Mouse (Mus musculus) lung, postnatal 0 days (tissue): ENCODE results near the gene Unc45b. TPM values are rescaled to one million over a fixed set of nuclear protein-coding genes. Genes with fewer than 3 reads are reported as not detected.
A peak's percentile ranks its signal among the peaks of the same experiment; 100 is the strongest.
"Not testable (repeated sequence)": the region's sequence is repeated elsewhere in the genome, so short reads cannot be mapped to it uniquely, and the experiment has no call there.

Experiments used
- ATAC-seq: fragments of 200-750 bp; cut with Nextera tagmentation; 2 replicates; pipeline ENCODE4 v1.8.0; 2017; ENCODE audit warnings: moderate library complexity
- DNase-seq: peaks from one replicate; pipeline ENCODE4 v3.0.0-alpha.2; 2016; ENCODE audit warnings: low spot score
- H3K27ac ChIP-seq: fragments of 300-500 bp; sonication (generic); 2 replicates; pipeline ENCODE4 v1.5.1; 2014; ENCODE audit warnings: antibody characterized with exemption, mild to moderate bottlenecking, low read length, mixed read lengths
- H3K27me3 ChIP-seq: fragments of 300-500 bp; sonication (generic); replicated peaks from 2 replicates; pipeline ENCODE4 v1.6.1; 2014; ENCODE audit warnings: low read length, mixed read lengths; ENCODE audit not compliant: insufficient read depth
- H3K36me3 ChIP-seq: fragments of 300-500 bp; sonication (generic); 2 replicates; pipeline ENCODE4 v1.6.1; 2014; ENCODE audit warnings: low read length, mixed read lengths; ENCODE audit not compliant: insufficient read depth
- H3K4me1 ChIP-seq: fragments of 300-500 bp; sonication (generic); 2 replicates; pipeline ENCODE4 v1.6.1; 2014; ENCODE audit warnings: antibody characterized with exemption, low read depth, low read length, mixed read lengths; ENCODE audit not compliant: insufficient read depth
- H3K4me2 ChIP-seq: fragments of 300-500 bp; sonication (generic); replicated peaks from 2 replicates; pipeline ENCODE4 v1.6.1; 2014; ENCODE audit warnings: low read depth, mild to moderate bottlenecking, low read length, moderate library complexity, mixed read lengths
- H3K4me3 ChIP-seq: fragments of 300-500 bp; sonication (generic); 2 replicates; pipeline ENCODE4 v1.5.1; 2014; ENCODE audit warnings: low read depth, low read length
- H3K9ac ChIP-seq: fragments of 300-500 bp; sonication (generic); replicated peaks from 2 replicates; pipeline ENCODE4 v1.6.1; 2014; ENCODE audit warnings: low read depth, mild to moderate bottlenecking
- H3K9me3 ChIP-seq: fragments of 300-500 bp; sonication (generic); 2 replicates; pipeline ENCODE4 v1.6.1; 2016; ENCODE audit warnings: low read length, mixed read lengths
- CTCF ChIP-seq: IDR thresholded peaks from 2 replicates; pipeline ENCODE4 v1.5.1; 2016; ENCODE audit warnings: antibody characterized with exemption, mild to moderate bottlenecking
- EP300 ChIP-seq: IDR thresholded peaks from 2 replicates; pipeline ENCODE4 v1.6.1; 2016; ENCODE audit warnings: antibody characterized with exemption, mild to moderate bottlenecking, control low read depth
- WGBS: fragments of 180-500 bp; shearing (Covaris S2); extraction: QIAGEN DNeasy Blood & Tissue Kit; methylation state at CpG from one replicate; pipeline ENCODE4 v1.1.7; 2014; 5-methylcytosine and 5-hydroxymethylcytosine counted together
- polyA plus RNA-seq: library from polyadenylated mRNA; unstranded; fragments of >200 nt; fragmentation: Nextera tagmentation; extraction: Ambion mirVana; gene quantifications from 2 replicates; pipeline ENCODE4 v1.2.1, GENCODE M21; 2015

The Unc45b gene
- polyA plus RNA-seq, 1 experiment from 2014 or later = 20.6 TPM

- no peak overlapping the region for H3K4me3 ChIP-seq
- TF ChIP-seq CTCF = no peak
- no peak for TF ChIP-seq EP300
- no peak overlapping the region for H3K27ac ChIP-seq
- ATAC-seq (no peak), DNase-seq (no peak)
- WGBS = 76% methylated on average over 4 of the region's 4 CpGs
- H3K9me3 ChIP-seq = no peaks in the 10 kb centered on the region
- no peaks in the 10 kb centered on the region for H3K27me3 ChIP-seq
- no peak overlapping the region for H3K9ac ChIP-seq
- no peaks in the 10 kb centered on the region for H3K36me3 ChIP-seq
- H3K4me2 ChIP-seq = no peak overlapping the region
- no peaks in the 10 kb centered on the region for H3K4me1 ChIP-seq
Measured at GRCm38 (mm10) chr11:82921691-82922090, 11.3 kb downstream of the Unc45b start.

DNA sequence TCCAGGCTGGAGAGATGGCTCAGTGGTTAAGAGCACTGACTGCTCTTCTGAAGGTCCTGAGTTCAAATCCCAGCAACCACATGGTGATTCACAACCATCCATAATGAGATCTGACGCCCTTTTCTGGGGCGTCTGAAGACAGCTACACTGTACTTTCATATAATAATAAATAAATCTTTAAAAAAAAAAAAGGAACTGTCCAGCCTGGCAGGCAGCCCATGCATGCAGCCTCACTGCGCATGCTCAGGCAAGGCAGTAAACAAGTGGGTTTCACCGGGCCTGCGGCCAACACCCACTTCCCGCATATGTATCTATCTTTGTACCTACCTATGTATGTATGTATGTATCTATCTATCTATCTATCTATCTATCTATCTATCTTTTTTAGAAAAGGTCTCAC, 13.6 kb downstream of the Unc45b start:
- H3K4me1 ChIP-seq, DNase-seq, H3K9ac ChIP-seq, H3K36me3 ChIP-seq, H3K4me3 ChIP-seq, H3K27ac ChIP-seq, H3K27me3 ChIP-seq, ATAC-seq, H3K4me2 ChIP-seq, H3K9me3 ChIP-seq: not testable (repeated sequence)
- WGBS = 34% methylated on average over 6 of the region's 6 CpGs

GRCm38 (mm10) chr11:82928897-82929632, 18.7 kb downstream of the Unc45b start:
- DNase-seq (no peak), ATAC-seq (no peak)
- TF ChIP-seq CTCF (no peak), EP300 (no peak)
- Histone ChIP-seq H3K27me3 (0 out of 2 replicates have a peak, but pooled peaks cover 5% of the 10 kb centered on the region), H3K4me2 (no peak overlapping the region), H3K9ac (no peak overlapping the region), H3K4me3 (no peak overlapping the region), H3K27ac (no peak overlapping the region), H3K36me3 (no peaks in the 10 kb centered on the region), H3K4me1 (no peaks in the 10 kb centered on the region), H3K9me3 (no peaks in the 10 kb centered on the region)
- 27% methylated on average over 20 of the region's 20 CpGs for WGBS

DNA sequence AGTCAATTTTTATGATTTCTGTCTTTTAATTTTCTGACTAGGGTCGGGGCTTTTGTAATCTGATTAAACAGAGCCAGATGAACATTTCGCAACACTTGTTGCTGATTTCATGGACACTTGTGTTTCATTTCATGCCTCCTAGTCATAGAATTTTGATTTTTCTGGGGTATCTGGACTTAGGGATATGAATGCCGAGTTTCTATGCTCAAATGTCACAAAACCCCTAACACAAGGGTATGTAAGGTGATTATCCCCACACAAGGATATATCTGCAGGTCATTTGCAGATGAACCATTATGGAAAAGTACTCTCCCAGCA, 19.2 kb downstream of the Unc45b start:
- Histone ChIP-seq H3K9ac (no peak overlapping the region), H3K4me2 (no peak overlapping the region; the same call in 1 of the 2 replicates), H3K27me3 (0 out of 2 replicates have a peak, but pooled peaks cover 8% of the 10 kb centered on the region), H3K4me1 (no peaks in the 10 kb centered on the region), H3K4me3 (peak overlapping the region; percentile 63; the same call in 1 of the 2 replicates), H3K9me3 (no peaks in the 10 kb centered on the region), H3K27ac (no peak overlapping the region), H3K36me3 (no peaks in the 10 kb centered on the region)
- DNase-seq (peak; percentile 21), ATAC-seq (no peak)
- no peak for TF ChIP-seq EP300
- no peak for TF ChIP-seq CTCF
- 33% methylated on average over 3 of the region's 3 CpGs for WGBS

DNA sequence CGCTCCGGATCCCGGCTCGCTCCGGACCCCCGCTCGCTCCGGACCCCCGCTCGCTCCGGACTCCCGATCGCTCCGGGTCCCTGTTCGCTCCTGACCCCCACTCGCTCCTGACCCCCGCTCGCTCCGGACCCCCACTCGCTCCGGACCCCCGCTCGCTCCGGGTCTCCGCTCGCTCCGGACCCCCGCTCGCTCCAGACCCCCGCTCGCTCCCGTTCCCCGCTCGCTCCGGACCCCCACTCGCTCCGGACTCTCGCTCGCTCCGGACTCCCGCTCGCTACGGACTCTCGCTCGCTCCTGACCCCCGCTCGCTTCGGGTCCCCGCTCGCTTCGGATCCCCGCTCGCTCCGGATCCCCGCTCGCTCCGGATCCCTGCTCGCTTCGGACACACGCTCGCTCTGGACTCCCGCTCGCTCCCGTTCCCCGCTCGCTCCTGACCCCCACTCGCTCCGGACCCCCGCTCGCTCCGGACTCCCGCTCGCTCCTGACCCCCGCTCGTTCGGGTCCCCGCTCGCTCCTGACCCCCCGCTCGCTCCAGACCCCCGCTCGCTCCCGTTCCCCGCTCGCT, 20.1 kb downstream of the Unc45b start:
- 6% methylated on average over 51 of the region's 85 CpGs for WGBS
- H3K9ac ChIP-seq = peak overlapping the region; percentile 46; the same call in 1 of the 2 replicates
- not testable (repeated sequence) for H3K27me3 ChIP-seq

GRCm38 (mm10) chr11:82931161-82931560, 20.8 kb downstream of the Unc45b start:
- H3K27me3 ChIP-seq, ATAC-seq, DNase-seq, H3K4me1 ChIP-seq, H3K9me3 ChIP-seq, H3K36me3 ChIP-seq: not testable (repeated sequence)
- peak overlapping the region; percentile 46 for H3K9ac ChIP-seq
- H3K27ac ChIP-seq = peak overlapping the region; percentile 47; the same call in 1 of the 2 replicates
- WGBS = under 1% methylated on average over 42 of the region's 63 CpGs
- peak overlapping the region; percentile 88 for H3K4me2 ChIP-seq
- H3K4me3 ChIP-seq = peak overlapping the region; percentile 63

More for the DNA sequence above, 20.1 kb downstream of the Unc45b start:
- not testable (repeated sequence) for H3K36me3 ChIP-seq, H3K9me3 ChIP-seq, H3K27ac ChIP-seq, ATAC-seq, DNase-seq, H3K4me1 ChIP-seq
- peak overlapping the region; percentile 88 for H3K4me2 ChIP-seq
- H3K4me3 ChIP-seq = peak overlapping the region; percentile 63

DNA sequence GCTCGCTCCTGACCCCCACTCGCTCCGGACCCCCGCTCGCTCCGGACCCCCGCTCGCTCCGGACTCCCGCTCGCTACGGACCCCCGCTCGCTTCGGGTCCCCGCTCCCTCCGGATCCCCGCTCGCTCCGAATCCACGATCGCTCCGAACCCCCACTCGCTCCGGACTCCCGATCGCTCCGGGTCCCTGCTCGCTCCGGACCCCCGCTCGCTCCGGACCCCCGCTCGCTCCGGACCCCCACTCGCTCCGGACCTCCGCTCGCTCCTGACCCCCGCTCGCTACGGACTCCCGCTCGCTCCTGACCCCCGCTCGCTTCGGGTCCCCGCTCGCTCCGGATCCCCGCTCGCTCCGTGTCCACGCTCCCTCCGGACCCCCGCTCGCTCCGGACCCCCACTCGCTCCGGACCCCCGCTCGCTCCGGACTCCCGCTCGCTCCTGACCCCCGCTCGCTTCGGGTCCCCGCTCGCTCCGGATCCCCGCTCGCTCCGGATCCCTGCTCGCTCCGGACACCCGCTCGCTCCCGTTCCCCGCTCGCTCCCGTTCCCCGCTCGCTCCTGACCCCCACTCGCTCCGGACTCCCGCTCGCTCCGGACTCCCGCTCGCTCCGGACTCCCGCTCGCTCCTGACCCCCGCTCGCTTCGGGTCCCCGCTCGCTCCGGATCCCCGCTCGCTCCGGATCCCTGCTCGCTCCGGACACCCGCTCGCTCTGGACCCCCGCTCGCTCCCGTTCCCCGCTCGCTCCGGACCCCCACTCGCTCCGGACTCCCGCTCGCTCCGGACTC, 21.5 kb downstream of the Unc45b start:
- H3K9me3 ChIP-seq, DNase-seq, H3K4me1 ChIP-seq, H3K36me3 ChIP-seq, H3K27me3 ChIP-seq, ATAC-seq: not testable (repeated sequence)
- WGBS = 2% methylated on average over 93 of the region's 119 CpGs
- H3K4me3 ChIP-seq = peak overlapping the region; percentile 63
- peak overlapping the region; percentile 47; the same call in 1 of the 2 replicates for H3K27ac ChIP-seq
- peak overlapping the region; percentile 88 for H3K4me2 ChIP-seq
- peak overlapping the region; percentile 46 for H3K9ac ChIP-seq
